Mouse (Mus musculus): ENCODE measurements around the gene Clip2. TPM values are rescaled to one million over a fixed set of nuclear protein-coding genes. Genes with fewer than 3 reads are reported as not detected.

Clip2 gene
- polyA plus RNA-seq, 1 experiment from 2014 or later, result 3.8 TPM

DNA sequence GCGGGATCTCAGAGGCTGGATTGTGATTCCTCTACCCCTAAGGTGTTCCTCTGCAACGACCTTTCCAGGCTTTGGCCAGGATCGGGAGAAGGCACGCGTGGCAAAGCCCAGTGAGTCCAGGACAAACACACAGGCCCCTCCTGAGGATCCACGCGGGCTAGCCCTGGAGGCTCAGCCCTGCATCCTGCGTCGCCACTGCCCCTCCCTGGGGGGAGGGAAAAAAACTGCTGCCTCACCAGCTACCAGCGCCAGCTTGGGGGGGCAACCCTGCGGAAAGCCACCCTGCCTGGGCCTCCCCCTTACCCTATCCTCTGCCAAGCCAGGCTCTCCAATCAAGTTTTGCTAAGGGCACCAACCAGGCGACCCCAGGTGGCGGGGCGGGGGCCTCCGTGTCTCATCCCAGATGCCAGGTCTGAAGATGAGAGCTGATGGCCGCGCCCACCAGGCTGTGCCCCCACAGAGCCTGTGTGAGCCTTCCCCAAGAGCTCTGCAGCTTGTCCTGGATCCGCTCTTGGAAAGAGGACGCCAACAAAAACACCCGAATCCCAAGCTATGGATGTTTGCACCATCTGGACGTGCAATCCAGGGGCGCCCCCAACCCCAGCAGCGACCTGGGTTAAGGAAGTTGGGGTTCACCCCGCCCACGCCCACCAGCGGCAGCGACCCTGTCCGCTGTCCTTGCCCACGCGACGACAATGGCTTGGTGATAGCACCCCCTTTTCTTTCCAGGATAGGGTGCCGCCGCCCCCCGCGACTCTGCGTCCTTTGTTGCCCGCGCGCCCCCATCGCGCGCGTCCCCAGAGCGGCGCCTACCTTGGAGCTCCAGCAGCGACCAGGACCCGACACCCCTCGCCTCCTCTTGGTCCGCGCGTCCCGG lies 763 bp downstream of the Clip2 start:
- Histone ChIP-seq H3K9me3 (ENCODE audit: control insufficient read depth, low read length) (no peaks in the 10 kb centered on the region), H3K4me1 (ENCODE audit: control insufficient read depth, insufficient read depth, low read length) (peaks cover 50% of the 10 kb centered on the region), H3K4me2 (ENCODE audit: low read depth, low read length) (peak overlapping the region; percentile 78), H3K27me3 (replicated peaks; ENCODE audit: control insufficient read depth, insufficient read depth, low read length) (no peaks in the 10 kb centered on the region), H3K4me3 (ENCODE audit: low read length) (peak overlapping the region; percentile 94), H3K36me3 (ENCODE audit: control insufficient read depth, insufficient read depth, low read length) (no peaks in the 10 kb centered on the region), H3K9ac (ENCODE audit: low read depth, low read length) (peak overlapping the region; percentile 95), H3K27ac (ENCODE audit: low read length) (peak overlapping the region; percentile 99)
- peak; percentile 1; the same call in 1 of the 2 replicates for ATAC-seq
- WGBS, result under 1% methylated on average over 52 of the region's 52 CpGs

DNA sequence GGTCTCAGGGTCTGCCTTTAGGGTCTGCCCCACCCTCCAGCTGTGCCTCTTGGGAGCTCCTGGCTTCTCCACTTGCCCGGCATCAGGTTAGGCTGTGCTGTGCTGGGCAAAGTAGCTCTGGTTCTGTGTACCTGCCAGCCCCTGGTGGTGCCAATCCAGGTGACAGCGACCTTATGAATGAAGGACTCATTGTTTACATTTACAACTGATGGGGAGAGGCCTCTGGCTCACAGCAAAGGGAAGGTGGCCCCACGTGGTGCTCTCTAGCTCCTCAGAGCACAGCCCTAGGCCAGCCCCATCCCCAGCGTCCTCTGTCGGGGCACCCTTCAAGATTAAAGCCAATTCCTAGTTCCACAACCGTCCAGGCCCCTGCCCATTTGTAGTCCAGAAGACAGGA lies 1.4 kb downstream of the Clip2 start:
- ATAC-seq, result peak; percentile 43
- peak overlapping the region; percentile 99 for H3K27ac ChIP-seq (ENCODE audit: low read length)
- H3K36me3 ChIP-seq (ENCODE audit: control insufficient read depth, insufficient read depth, low read length), result no peaks in the 10 kb centered on the region
- H3K9me3 ChIP-seq (ENCODE audit: control insufficient read depth, low read length), result no peaks in the 10 kb centered on the region
- H3K4me1 ChIP-seq (ENCODE audit: control insufficient read depth, insufficient read depth, low read length), result peaks cover 53% of the 10 kb centered on the region
- H3K9ac ChIP-seq (ENCODE audit: low read depth, low read length), result peak overlapping the region; percentile 95
- 9% methylated on average over 6 of the region's 6 CpGs for WGBS
- H3K27me3 ChIP-seq (replicated peaks; ENCODE audit: control insufficient read depth, insufficient read depth, low read length), result no peaks in the 10 kb centered on the region
- peak overlapping the region; percentile 78 for H3K4me2 ChIP-seq (ENCODE audit: low read depth, low read length)
- H3K4me3 ChIP-seq (ENCODE audit: low read length), result peak overlapping the region; percentile 94

DNA sequence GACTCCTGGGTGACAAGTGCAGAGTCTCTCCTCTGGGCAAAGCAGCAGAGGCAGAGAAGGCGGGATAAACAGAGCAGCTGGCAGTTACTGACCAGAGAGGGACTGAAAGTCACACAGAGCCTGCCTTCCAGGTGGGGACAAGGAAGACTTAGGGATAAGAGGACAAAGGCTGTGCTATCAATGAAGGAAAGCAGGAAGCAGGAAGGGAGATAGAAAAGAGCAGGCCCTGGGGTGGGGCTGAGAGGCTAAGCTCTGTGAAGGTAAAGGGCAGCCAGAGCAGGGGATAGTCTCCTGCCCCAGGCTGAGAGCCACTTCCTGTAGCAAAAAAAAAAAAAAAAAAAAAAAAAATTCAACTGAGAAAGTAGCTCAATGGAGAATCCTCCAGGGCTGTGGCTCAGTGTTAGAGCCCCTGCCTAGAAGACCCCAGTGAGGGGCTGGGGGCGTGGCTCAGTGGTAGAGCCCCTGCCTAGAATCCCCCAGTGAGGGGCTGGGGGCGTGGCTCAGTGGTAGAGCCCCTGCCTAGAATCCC lies 2.5 kb downstream of the Clip2 start:
- H3K4me3 ChIP-seq (ENCODE audit: low read length), result no peak overlapping the region
- peak overlapping the region; percentile 95; the same call in 1 of the 2 replicates for H3K9ac ChIP-seq (ENCODE audit: low read depth, low read length)
- peaks cover 47% of the 10 kb centered on the region for H3K4me1 ChIP-seq (ENCODE audit: control insufficient read depth, insufficient read depth, low read length)
- no peaks in the 10 kb centered on the region for H3K27me3 ChIP-seq (replicated peaks; ENCODE audit: control insufficient read depth, insufficient read depth, low read length)
- H3K36me3 ChIP-seq (ENCODE audit: control insufficient read depth, insufficient read depth, low read length), result no peaks in the 10 kb centered on the region
- H3K9me3 ChIP-seq (ENCODE audit: control insufficient read depth, low read length), result no peaks in the 10 kb centered on the region
- peak; percentile 57 for ATAC-seq
- H3K4me2 ChIP-seq (ENCODE audit: low read depth, low read length), result peak overlapping the region; percentile 26; the same call in 1 of the 2 replicates
- peak overlapping the region; percentile 99 for H3K27ac ChIP-seq (ENCODE audit: low read length)
- WGBS, result 71% methylated on average over 2 of the region's 3 CpGs

DNA sequence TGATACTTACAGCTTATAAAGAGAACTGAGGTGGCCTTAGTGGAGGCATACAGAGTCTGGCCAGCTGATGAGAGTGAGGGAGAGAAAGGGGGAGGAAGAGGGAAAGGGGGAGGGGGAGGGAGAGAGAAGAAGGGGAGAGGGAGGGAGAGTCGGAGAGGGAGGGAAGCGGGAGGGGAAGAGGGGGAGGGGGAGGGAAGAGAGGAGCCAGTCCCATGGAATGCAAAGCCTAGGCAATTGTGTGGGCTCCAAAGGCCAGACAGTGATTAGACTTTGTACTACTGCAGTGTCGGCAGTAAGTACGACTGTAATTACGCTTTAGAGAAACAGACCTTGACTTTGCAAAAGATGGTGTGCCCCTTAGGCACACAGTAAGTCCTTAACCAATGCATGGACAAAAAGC lies 3.9 kb downstream of the Clip2 start:
- Histone ChIP-seq H3K36me3 (ENCODE audit: control insufficient read depth, insufficient read depth, low read length) (no peaks in the 10 kb centered on the region), H3K27me3 (replicated peaks; ENCODE audit: control insufficient read depth, insufficient read depth, low read length) (no peaks in the 10 kb centered on the region), H3K4me3 (ENCODE audit: low read length) (peak overlapping the region; percentile 5; the same call in 1 of the 2 replicates), H3K4me1 (ENCODE audit: control insufficient read depth, insufficient read depth, low read length) (peaks cover 45% of the 10 kb centered on the region), H3K4me2 (ENCODE audit: low read depth, low read length) (peak overlapping the region; percentile 27; the same call in 1 of the 2 replicates), H3K9me3 (ENCODE audit: control insufficient read depth, low read length) (no peaks in the 10 kb centered on the region), H3K27ac (ENCODE audit: low read length) (peak overlapping the region; percentile 99), H3K9ac (ENCODE audit: low read depth, low read length) (0 out of 2 replicates have a peak overlapping the region, but pooled peaks have one; percentile 37)
- WGBS, result 29% methylated on average over 5 of the region's 5 CpGs
- peak; percentile 39 for ATAC-seq

DNA sequence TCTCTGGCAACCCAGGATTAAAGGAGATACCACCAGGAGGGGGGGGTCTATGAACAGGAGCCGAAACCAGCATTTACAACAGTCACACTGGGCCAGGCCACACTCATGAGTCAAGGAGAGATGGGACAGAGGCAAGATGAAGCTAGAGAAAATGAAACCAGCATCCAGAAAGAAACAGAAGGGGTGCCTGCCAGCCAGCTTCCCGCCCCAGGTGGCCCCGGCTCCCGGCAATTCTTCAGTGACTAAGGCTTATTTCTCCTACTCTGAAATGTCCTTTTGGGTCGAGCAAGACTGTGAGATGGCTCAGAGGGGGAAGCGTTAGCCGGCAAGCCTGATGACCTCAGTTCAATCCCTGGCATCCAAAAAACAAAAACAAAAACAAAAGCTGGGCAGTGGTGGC lies 5.4 kb downstream of the Clip2 start:
- H3K4me3 ChIP-seq (ENCODE audit: low read length), result no peak overlapping the region
- 83% methylated on average over 7 of the region's 7 CpGs for WGBS
- no peaks in the 10 kb centered on the region for H3K36me3 ChIP-seq (ENCODE audit: control insufficient read depth, insufficient read depth, low read length)
- H3K27me3 ChIP-seq (replicated peaks; ENCODE audit: control insufficient read depth, insufficient read depth, low read length), result no peaks in the 10 kb centered on the region
- H3K4me1 ChIP-seq (ENCODE audit: control insufficient read depth, insufficient read depth, low read length), result peaks cover 42% of the 10 kb centered on the region
- no peak overlapping the region for H3K4me2 ChIP-seq (ENCODE audit: low read depth, low read length)
- no peak overlapping the region for H3K27ac ChIP-seq (ENCODE audit: low read length)
- no peak for ATAC-seq
- H3K9me3 ChIP-seq (ENCODE audit: control insufficient read depth, low read length), result no peaks in the 10 kb centered on the region
- no peak overlapping the region for H3K9ac ChIP-seq (ENCODE audit: low read depth, low read length)

DNA sequence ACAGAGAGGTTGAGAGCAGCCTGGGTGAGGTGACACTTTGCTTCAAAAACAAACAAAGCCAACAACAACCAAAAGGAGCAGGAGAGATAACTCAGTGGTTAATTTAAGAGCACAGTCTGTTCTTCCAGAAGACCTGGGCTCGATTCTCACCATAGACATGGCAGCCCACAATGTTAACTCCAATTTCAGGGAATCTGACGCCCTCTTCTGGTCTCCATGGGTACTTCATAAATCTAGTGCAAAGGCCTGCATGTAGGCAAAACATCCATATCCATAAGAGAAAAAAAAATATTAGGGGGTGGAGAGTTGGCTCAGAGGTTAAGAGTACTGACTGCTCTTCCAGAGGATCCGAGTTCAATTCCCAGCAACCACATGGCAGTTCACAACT lies 7.0 kb downstream of the Clip2 start:
- H3K27me3 ChIP-seq (replicated peaks; ENCODE audit: control insufficient read depth, insufficient read depth, low read length), result no peaks in the 10 kb centered on the region
- H3K9ac ChIP-seq (ENCODE audit: low read depth, low read length), result no peak overlapping the region
- no peak overlapping the region for H3K27ac ChIP-seq (ENCODE audit: low read length)
- H3K4me1 ChIP-seq (ENCODE audit: control insufficient read depth, insufficient read depth, low read length), result peaks cover 44% of the 10 kb centered on the region
- WGBS, result 53% methylated on average over 3 of the region's 3 CpGs
- H3K9me3 ChIP-seq (ENCODE audit: control insufficient read depth, low read length), result no peaks in the 10 kb centered on the region
- H3K36me3 ChIP-seq (ENCODE audit: control insufficient read depth, insufficient read depth, low read length), result no peaks in the 10 kb centered on the region
- no peak overlapping the region for H3K4me2 ChIP-seq (ENCODE audit: low read depth, low read length)
- H3K4me3 ChIP-seq (ENCODE audit: low read length), result no peak overlapping the region
- ATAC-seq, result no peak

DNA sequence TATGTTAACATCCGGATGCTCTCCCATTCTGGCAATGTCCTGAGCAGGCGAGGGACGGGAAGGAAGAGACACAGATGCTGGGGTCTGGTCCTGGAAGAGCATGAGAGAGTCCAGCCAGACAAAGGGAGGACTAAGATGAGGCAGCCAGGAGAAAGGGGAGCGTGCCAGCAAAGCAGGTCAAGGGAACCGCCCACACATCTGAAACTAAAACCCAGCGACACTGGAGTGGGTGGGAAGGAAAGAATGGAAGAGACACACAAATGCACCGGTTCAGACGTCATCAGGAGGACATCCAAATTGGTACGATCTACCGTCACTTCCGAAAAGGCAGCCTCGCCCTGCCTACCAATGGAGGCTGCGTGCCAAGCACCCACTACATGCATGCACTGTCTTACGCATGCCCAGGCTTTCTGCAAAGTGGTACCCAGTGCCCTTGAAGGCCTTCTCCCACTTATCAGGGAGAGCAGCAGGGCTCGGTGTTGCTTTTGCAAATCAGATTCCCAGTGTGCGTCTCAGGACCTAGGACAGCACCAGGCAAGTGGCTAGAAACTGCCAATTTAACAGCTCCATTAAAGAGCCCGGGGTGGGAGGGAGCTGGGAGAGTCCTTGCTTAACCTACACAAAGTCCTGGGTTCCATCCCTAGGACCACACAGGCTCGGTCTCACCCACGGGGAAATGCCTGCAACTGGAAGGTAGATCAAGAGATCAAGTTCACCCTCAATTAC lies 7.6 kb downstream of the Clip2 start:
- H3K4me3 ChIP-seq (ENCODE audit: low read length), result no peak overlapping the region
- H3K9me3 ChIP-seq (ENCODE audit: control insufficient read depth, low read length), result no peaks in the 10 kb centered on the region
- H3K4me2 ChIP-seq (ENCODE audit: low read depth, low read length), result no peak overlapping the region
- 68% methylated on average over 19 of the region's 19 CpGs for WGBS
- peaks cover 45% of the 10 kb centered on the region for H3K4me1 ChIP-seq (ENCODE audit: control insufficient read depth, insufficient read depth, low read length)
- H3K27ac ChIP-seq (ENCODE audit: low read length), result no peak overlapping the region
- no peaks in the 10 kb centered on the region for H3K36me3 ChIP-seq (ENCODE audit: control insufficient read depth, insufficient read depth, low read length)
- H3K27me3 ChIP-seq (replicated peaks; ENCODE audit: control insufficient read depth, insufficient read depth, low read length), result no peaks in the 10 kb centered on the region
- no peak for ATAC-seq
- no peak overlapping the region for H3K9ac ChIP-seq (ENCODE audit: low read depth, low read length)

DNA sequence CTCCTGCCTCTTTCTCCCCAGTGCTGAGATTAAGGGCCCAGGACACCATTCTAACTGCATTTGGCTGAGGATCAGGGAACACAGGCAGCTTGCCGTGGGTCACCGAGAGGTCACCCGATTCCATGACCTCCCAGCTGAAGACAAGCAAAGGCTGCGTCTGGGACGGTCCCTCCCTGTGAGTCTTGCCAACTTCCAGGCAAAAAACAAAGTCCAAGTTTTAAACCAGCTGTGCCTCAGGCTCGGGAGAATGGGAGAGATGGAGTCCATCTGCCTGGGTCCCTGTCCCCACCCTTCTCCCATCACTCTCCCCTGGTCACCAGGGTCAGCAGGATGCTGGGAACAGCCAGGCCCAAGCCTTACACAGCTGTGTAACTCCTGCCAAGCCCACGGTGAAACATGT lies 10.6 kb downstream of the Clip2 start:
- no peaks in the 10 kb centered on the region; the same call in 1 of the 2 replicates for H3K36me3 ChIP-seq (ENCODE audit: control insufficient read depth, insufficient read depth, low read length)
- no peak for ATAC-seq

DNA sequence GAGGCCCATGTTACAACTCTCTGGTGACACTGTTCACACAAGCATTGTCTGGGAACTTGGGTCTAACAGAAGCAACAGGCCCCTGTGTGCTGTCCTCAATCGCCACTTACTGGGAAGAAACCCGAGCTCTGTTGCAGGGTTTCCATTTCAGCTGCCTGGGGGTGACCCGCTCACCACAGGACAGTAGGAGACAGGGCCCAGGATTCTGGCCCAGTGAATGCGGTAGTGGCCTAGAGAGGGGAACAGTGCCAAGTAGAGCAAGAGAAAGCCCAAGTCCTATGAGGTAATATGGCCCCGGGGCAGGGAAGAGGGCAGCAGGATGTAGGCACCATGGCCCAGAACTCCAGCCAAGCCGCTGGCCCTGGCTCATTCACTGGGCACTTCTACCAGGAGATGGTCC lies 11.4 kb downstream of the Clip2 start:
- Histone ChIP-seq H3K9ac (ENCODE audit: low read depth, low read length) (no peak overlapping the region), H3K4me2 (ENCODE audit: low read depth, low read length) (no peak overlapping the region), H3K4me3 (ENCODE audit: low read length) (no peak overlapping the region), H3K27ac (ENCODE audit: low read length) (peak overlapping the region; percentile 68), H3K27me3 (replicated peaks; ENCODE audit: control insufficient read depth, insufficient read depth, low read length) (no peaks in the 10 kb centered on the region), H3K36me3 (ENCODE audit: control insufficient read depth, insufficient read depth, low read length) (no peaks in the 10 kb centered on the region; the same call in 1 of the 2 replicates), H3K9me3 (ENCODE audit: control insufficient read depth, low read length) (no peaks in the 10 kb centered on the region), H3K4me1 (ENCODE audit: control insufficient read depth, insufficient read depth, low read length) (peaks cover 26% of the 10 kb centered on the region)
- 76% methylated on average over 6 of the region's 6 CpGs for WGBS
- ATAC-seq, result no peak

More for the DNA sequence above, 10.6 kb downstream of the Clip2 start:
- Histone ChIP-seq H3K9ac (ENCODE audit: low read depth, low read length) (0 out of 2 replicates have a peak overlapping the region, but pooled peaks have one; percentile 5), H3K4me2 (ENCODE audit: low read depth, low read length) (no peak overlapping the region), H3K27ac (ENCODE audit: low read length) (peak overlapping the region; percentile 64), H3K4me3 (ENCODE audit: low read length) (no peak overlapping the region), H3K9me3 (ENCODE audit: control insufficient read depth, low read length) (no peaks in the 10 kb centered on the region), H3K4me1 (ENCODE audit: control insufficient read depth, insufficient read depth, low read length) (peaks cover 31% of the 10 kb centered on the region), H3K27me3 (replicated peaks; ENCODE audit: control insufficient read depth, insufficient read depth, low read length) (no peaks in the 10 kb centered on the region)
- WGBS, result 39% methylated on average over 7 of the region's 7 CpGs

Measured in intestine, embryonic 16.5 days (tissue).